Mouse (Mus musculus): ENCODE data around the gene Sufu. TPM values are rescaled to one million over a fixed set of nuclear protein-coding genes. Genes with fewer than 3 reads are reported as not detected.
A peak's percentile ranks its signal among the peaks of the same experiment; 100 is the strongest.

The Sufu gene
- total and polyA plus RNA-seq, 3 experiments: 11.4 to 42.5 TPM; not detected in 1

DNA sequence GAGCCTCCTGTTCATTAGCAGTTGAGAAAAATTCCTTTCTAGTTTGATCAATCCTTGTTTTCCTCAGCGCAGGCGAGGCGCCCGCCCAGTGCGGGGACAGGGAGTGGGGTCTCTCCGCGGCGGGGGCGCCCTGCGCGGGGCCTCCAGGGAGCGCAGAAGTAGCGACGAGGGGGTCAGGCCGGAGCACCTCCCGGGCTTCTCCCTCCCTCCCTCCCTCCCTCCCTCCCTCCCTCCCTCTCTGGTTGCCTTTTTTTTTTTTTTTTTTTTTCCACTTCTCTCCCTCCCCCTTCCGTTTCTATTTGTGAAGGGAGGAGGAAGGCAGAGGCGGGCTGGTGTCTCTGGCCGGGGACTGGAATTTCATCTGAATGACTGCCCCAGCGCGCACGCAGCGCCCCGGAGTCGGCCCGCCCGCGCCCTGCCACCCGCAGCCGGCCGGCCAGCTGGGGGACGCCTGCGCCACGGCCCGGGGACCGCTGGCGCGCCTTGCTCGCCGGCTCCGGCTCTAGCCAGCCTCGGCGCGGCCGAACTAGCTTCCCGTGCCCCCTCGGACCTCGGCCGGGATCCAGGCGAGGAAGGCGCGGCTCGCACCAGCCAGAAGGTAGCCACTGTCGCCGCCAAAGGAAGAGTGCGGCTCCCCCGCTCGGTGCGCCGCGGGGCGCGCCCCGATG is 104.8 kb downstream of the Sufu start, which contains the start of gene Trim8:
TSS of gene Trim8 (plus strand) at position 302 of the 668 bp plus-strand sequence.
- H3K27me3 ChIP-seq (ENCODE audit: control insufficient read depth in 1 of 2, insufficient read depth in 2 of 2, low read length in 2 of 2): no peaks in the 10 kb centered on the region
- peak within 1 kb of the TSS; percentile 97 for H3K9ac ChIP-seq (ENCODE audit: control insufficient read depth, low read depth, low read length, poor library complexity, severe bottlenecking)
- H3K4me3 ChIP-seq (ENCODE audit: control insufficient read depth in 1 of 2, insufficient read depth in 1 of 2, low read depth in 2 of 2, low read length in 2 of 2): peak within 1 kb of the TSS; percentile 76 to 82
- peaks cover under 1 to 18% of the 10 kb centered on the region in 2 experiments; a peak in 3 of 4 replicates for H3K36me3 ChIP-seq (ENCODE audit: control insufficient read depth in 1 of 2, insufficient read depth in 2 of 2, low read length in 2 of 2)
- H3K4me1 ChIP-seq (ENCODE audit: control insufficient read depth in 1 of 2, insufficient read depth in 2 of 2, low read length in 2 of 2): peaks cover 5 to 26% of the 10 kb centered on the region in 2 experiments; a peak in 3 of 4 replicates
- peaks cover 58% of the 10 kb centered on the region for H3K79me2 ChIP-seq (ENCODE audit: control insufficient read depth, insufficient read depth, low read length, poor library complexity)
- H3K27ac ChIP-seq (ENCODE audit: control insufficient read depth, low read depth, low read length): peak within 1 kb of the TSS; percentile 96
- peak; percentile 88 for DNase-seq (ENCODE audit: low read depth, low spot score)
- no peaks in the 10 kb centered on the region for H3K9me3 ChIP-seq (replicated peaks; ENCODE audit: insufficient read depth, low read length)
- TF ChIP-seq UBTF (IDR thresholded peaks at IDR 0.05; ENCODE audit: borderline replicate concordance, insufficient read depth, low read depth, low read length): no peak
- TF ChIP-seq NRF1 (IDR thresholded peaks at IDR 0.05; ENCODE audit: insufficient read depth, low read depth, low read length, poor library complexity, severe bottlenecking): 0 out of 2 replicates have a peak, but pooled peaks have one; percentile 22
- TF ChIP-seq MAX (IDR thresholded peaks at IDR 0.05; ENCODE audit: low read length): peak; percentile 7; the same call in 1 of the 2 replicates
- no peak for TF ChIP-seq KAT2A (conservative IDR thresholded peaks at IDR 0.05; ENCODE audit: low read depth, low read length)
- 0 out of 2 replicates have a peak, but pooled peaks have one; percentile 5 for TF ChIP-seq RCOR1 (IDR thresholded peaks at IDR 0.05; ENCODE audit: low read depth, low read length)
- TF ChIP-seq SMC3 (IDR thresholded peaks at IDR 0.05; ENCODE audit: low read depth, low read length): no peak
- peak; percentile 86 for TF ChIP-seq MAZ (IDR thresholded peaks at IDR 0.05; ENCODE audit: low read depth, low read length)
- no peak for TF ChIP-seq USF1 (IDR thresholded peaks at IDR 0.05; ENCODE audit: low read depth, low read length)
- no peak for TF ChIP-seq GATA1 (IDR thresholded peaks at IDR 0.05; ENCODE audit: low read depth, low read length)
- TF ChIP-seq EP300 (IDR thresholded peaks at IDR 0.05; ENCODE audit: low read depth in 1 of 2, low read length in 2 of 2): peak in 1 of 2 experiments; percentile 28; a peak in 1 of 4 replicates
- TF ChIP-seq MXI1 (IDR thresholded peaks at IDR 0.05; ENCODE audit: low read depth, low read length): no peak
- TF ChIP-seq CHD1 (IDR thresholded peaks at IDR 0.05; ENCODE audit: low read depth, low read length): no peak
- no peak for TF ChIP-seq MAFK (IDR thresholded peaks at IDR 0.05; ENCODE audit: borderline replicate concordance, low read depth, low read length)
- no peak; the same call in 1 of the 2 replicates for TF ChIP-seq TBP (IDR thresholded peaks at IDR 0.05; ENCODE audit: low read depth, low read length)
- no peak for TF ChIP-seq POLR2AphosphoS5 (IDR thresholded peaks at IDR 0.05; ENCODE audit: borderline replicate concordance, low read depth, low read length)
- TF ChIP-seq MYC (IDR thresholded peaks at IDR 0.05; ENCODE audit: low read depth, low read length): no peak
- TF ChIP-seq CTCF (IDR thresholded peaks at IDR 0.05 in 2 of 3, conservative IDR thresholded peaks at IDR 0.05 in 1 of 3; ENCODE audit: control insufficient read depth in 1 of 3, insufficient read depth in 1 of 3, low read depth in 2 of 3, low read length in 3 of 3, poor library complexity in 1 of 3, severe bottlenecking in 1 of 3): no peak
- peak; percentile 23; the same call in 1 of the 2 replicates for TF ChIP-seq SIN3A (IDR thresholded peaks at IDR 0.05; ENCODE audit: low read length)
- 0 out of 2 replicates have a peak, but pooled peaks have one; percentile 29 for TF ChIP-seq BHLHE40 (IDR thresholded peaks at IDR 0.05; ENCODE audit: borderline replicate concordance, low read depth, low read length)
- TF ChIP-seq ZKSCAN1 (IDR thresholded peaks at IDR 0.05; ENCODE audit: low read depth, low read length): no peak
- 0 out of 2 replicates have a peak, but pooled peaks have one; percentile 17 for TF ChIP-seq MYB (IDR thresholded peaks at IDR 0.05; ENCODE audit: low read depth, low read length)
- TF ChIP-seq ETS1 (IDR thresholded peaks at IDR 0.05; ENCODE audit: low read depth, low read length): peak; percentile 56
- no peak for TF ChIP-seq USF2 (IDR thresholded peaks at IDR 0.05; ENCODE audit: borderline replicate concordance in 1 of 2, insufficient read depth in 1 of 2, low read depth in 1 of 2, low read length in 2 of 2)
- peak; percentile 59 for TF ChIP-seq NELFE (IDR thresholded peaks at IDR 0.05; ENCODE audit: low read depth, low read length)
- no peak for TF ChIP-seq ZC3H11A (IDR thresholded peaks at IDR 0.05; ENCODE audit: low read depth, low read length)
- peak; percentile 27; the same call in 1 of the 2 replicates for TF ChIP-seq ELF1 (IDR thresholded peaks at IDR 0.05; ENCODE audit: low read depth, low read length)
- TF ChIP-seq CHD2 (IDR thresholded peaks at IDR 0.05; ENCODE audit: low read length): no peak
- no peak for TF ChIP-seq TAL1 (IDR thresholded peaks at IDR 0.05; ENCODE audit: low read length)
- TF ChIP-seq TCF12 (IDR thresholded peaks at IDR 0.05; ENCODE audit: low read depth, low read length): 0 out of 2 replicates have a peak, but pooled peaks have one; percentile 32
- peak; percentile 96 for TF ChIP-seq ZNF384 (IDR thresholded peaks at IDR 0.05; ENCODE audit: low read depth, low read length)
- no peak for TF ChIP-seq POLR2AphosphoS2 (IDR thresholded peaks at IDR 0.05; ENCODE audit: low read length)
- TF ChIP-seq RAD21 (IDR thresholded peaks at IDR 0.05; ENCODE audit: low read depth, low read length): no peak
- TF ChIP-seq GABPA (IDR thresholded peaks at IDR 0.05; ENCODE audit: low read depth, low read length): no peak
- TF ChIP-seq JUND (IDR thresholded peaks at IDR 0.05; ENCODE audit: low read depth, low read length): no peak
- peak; percentile 61 for TF ChIP-seq ZMIZ1 (IDR thresholded peaks at IDR 0.05; ENCODE audit: low read depth, low read length)
- peak; percentile 40 to 63; a peak in 2 of 4 replicates for TF ChIP-seq POLR2A (IDR thresholded peaks at IDR 0.05; ENCODE audit: control insufficient read depth in 1 of 2, insufficient read depth in 1 of 2, low read depth in 1 of 2, low read length in 2 of 2, poor library complexity in 1 of 2)
